Mouse (Mus musculus) embryonic facial prominence, embryonic 10.5 days (tissue): ENCODE measurements at regions not wholly inside any gene's neighbourhood (a gene's known extent, or its start where the extent isn't known, plus 50 kb on each side); places are given as distances from the start of the nearest gene placed in this dataset.
A peak's percentile ranks its signal among the peaks of the same experiment; 100 is the strongest.
"Not testable (repeated sequence)": the region's sequence is repeated elsewhere in the genome, so short reads cannot be mapped to it uniquely, and the experiment has no call there.

Experiments used
- DNase-seq: peaks from one replicate; pipeline ENCODE4 v3.0.0-alpha.2; 2017; ENCODE audit warnings: low spot score
- H3K27ac ChIP-seq: fragments of 300-500 bp; sonication (generic); replicated peaks from 2 replicates; pipeline ENCODE4 v1.5.1; 2016; ENCODE audit warnings: mild to moderate bottlenecking
- H3K27me3 ChIP-seq: fragments of 300-500 bp; sonication (generic); replicated peaks from 2 replicates; pipeline ENCODE4 v1.6.1; 2016; ENCODE audit warnings: low read depth, mild to moderate bottlenecking; ENCODE audit not compliant: poor library complexity, severe bottlenecking
- H3K36me3 ChIP-seq: fragments of 300-500 bp; sonication (generic); replicated peaks from 2 replicates; pipeline ENCODE4 v1.6.1; 2016; ENCODE audit warnings: mild to moderate bottlenecking, moderate library complexity
- H3K4me1 ChIP-seq: fragments of 300-500 bp; sonication (generic); 2 replicates; pipeline ENCODE4 v1.6.1; 2016
- H3K4me3 ChIP-seq: fragments of 300-500 bp; sonication (generic); 2 replicates; pipeline ENCODE4 v1.5.1; 2016; ENCODE audit warnings: mild to moderate bottlenecking, moderate library complexity
- H3K9me3 ChIP-seq: fragments of 300-500 bp; sonication (generic); 2 replicates; pipeline ENCODE4 v1.6.1; 2016; ENCODE audit warnings: mild to moderate bottlenecking
- WGBS: fragments of 180-500 bp; shearing (Covaris S2); methylation state at CpG from one replicate; pipeline ENCODE4 v1.1.7; 2016; 5-methylcytosine and 5-hydroxymethylcytosine counted together

DNA sequence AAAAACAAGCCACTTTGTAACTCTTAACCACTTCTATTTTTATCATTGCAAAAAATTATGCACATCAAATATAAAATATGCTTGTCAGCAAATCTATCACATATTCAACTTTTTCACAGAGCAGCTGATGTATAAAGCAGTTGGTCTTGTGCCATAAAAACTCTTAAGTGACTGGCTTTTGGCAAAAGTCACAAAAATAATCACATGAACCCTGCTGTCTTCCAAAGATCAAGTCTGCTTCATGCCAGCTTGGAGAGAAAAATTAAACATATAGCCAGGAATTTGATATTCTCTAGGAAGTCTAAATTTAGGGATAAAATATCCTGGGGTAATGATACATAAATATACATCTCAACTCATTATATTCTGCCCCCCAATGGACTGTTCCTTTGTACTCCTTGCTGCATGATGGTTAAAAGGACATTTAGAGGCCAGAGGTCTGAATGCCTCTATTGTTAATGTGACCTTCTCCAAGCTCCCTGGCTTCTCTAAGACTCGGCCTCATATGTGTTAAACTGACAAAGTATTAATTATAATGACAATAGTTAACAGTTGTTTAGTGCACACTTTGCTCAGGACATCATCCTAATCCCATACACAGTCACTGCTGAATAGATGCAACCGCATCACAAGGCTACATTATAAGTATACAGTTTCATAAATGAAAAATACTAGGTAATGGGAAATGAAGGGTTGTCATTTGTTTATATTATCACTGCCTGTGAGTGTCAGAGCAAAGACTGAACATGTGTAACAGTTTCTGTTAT lies 422.9 kb upstream of the Hs3st1 start:
- H3K4me1 ChIP-seq = no peaks in the 10 kb centered on the region
- H3K4me3 ChIP-seq = no peak overlapping the region
- H3K36me3 ChIP-seq = no peaks in the 10 kb centered on the region
- DNase-seq = no peak
- no peak overlapping the region for H3K27ac ChIP-seq
- H3K27me3 ChIP-seq = no peaks in the 10 kb centered on the region
- 54% methylated on average over 2 of the region's 2 CpGs for WGBS
- no peaks in the 10 kb centered on the region for H3K9me3 ChIP-seq

DNA sequence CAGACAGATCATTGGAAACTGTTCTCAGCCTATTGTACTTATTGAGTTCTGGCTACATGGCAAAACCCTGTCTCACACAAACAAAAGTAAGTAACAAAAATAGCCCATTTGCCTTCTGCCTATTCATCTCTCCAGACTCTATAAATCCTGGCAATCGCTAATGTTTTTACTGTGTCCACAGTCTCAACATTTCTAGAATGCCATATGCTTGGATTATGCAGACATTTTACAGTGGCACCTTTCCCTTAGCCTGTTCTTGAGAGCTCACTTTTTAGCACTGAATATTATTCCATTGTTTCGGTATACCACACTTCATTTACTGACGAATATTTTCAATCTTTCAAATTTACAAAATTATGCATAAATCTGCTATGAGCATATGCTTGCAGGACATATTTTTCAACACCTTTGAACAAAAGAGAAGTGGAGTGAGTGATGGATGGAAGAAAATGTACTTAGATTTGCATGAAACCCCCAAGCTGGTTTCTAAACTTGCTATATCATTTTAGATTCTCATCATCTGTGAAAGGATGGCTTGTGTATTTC lies 381.5 kb upstream of the Hs3st1 start:
- WGBS = 94% methylated on average over 3 of the region's 3 CpGs
- no peaks in the 10 kb centered on the region for H3K36me3 ChIP-seq
- no peak overlapping the region for H3K27ac ChIP-seq
- H3K9me3 ChIP-seq = no peaks in the 10 kb centered on the region
- H3K4me3 ChIP-seq = no peak overlapping the region
- no peak for DNase-seq
- H3K27me3 ChIP-seq = no peaks in the 10 kb centered on the region
- H3K4me1 ChIP-seq = no peaks in the 10 kb centered on the region

DNA sequence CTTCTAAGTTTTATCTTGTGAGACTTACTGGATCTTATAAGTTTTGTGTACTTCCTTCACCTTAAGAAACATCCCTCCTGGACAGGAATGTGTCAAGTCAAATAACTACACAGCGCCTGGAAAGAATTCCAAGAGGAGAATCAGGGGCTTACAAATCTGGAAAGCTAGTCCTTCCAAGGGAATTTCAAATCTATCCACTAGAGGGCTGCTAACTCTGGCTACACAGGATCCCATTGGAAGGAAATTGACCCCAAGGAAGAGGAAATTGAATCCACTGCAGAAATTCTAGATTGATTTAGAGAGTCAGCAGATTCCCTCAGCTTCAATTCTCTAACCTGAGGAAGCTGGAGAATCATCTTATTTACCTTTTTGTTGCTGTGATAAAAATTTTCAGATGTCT lies 369.1 kb upstream of the Hs3st1 start:
- H3K36me3 ChIP-seq = no peaks in the 10 kb centered on the region
- no peaks in the 10 kb centered on the region for H3K4me1 ChIP-seq
- H3K4me3 ChIP-seq = no peak overlapping the region
- WGBS = 72% methylated on average over 1 of the region's 1 CpGs
- DNase-seq = no peak
- no peak overlapping the region for H3K27ac ChIP-seq
- H3K9me3 ChIP-seq = no peaks in the 10 kb centered on the region
- H3K27me3 ChIP-seq = no peaks in the 10 kb centered on the region

DNA sequence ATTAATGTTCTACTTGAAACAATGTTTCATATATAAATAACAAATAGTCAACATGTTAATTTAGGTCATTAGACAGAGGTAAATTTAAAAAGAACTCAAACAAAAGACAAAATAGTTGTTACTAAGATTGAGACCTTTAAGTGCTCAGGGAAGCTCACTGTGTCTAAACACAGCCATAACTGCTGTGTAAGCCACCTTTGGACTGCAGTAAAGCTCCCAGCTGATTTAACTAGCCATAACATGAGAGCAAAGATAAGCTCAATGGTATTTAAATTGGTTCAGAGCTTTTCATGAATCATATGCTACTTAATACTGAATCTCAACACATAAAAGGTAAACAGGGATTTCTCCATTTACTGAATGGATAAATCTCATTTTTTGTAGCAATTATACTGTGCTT lies 361.6 kb upstream of the Hs3st1 start:
- Histone ChIP-seq H3K4me1 (no peaks in the 10 kb centered on the region), H3K27ac (no peak overlapping the region), H3K27me3 (no peaks in the 10 kb centered on the region), H3K9me3 (no peaks in the 10 kb centered on the region), H3K4me3 (no peak overlapping the region), H3K36me3 (no peaks in the 10 kb centered on the region)
- DNase-seq = no peak

DNA sequence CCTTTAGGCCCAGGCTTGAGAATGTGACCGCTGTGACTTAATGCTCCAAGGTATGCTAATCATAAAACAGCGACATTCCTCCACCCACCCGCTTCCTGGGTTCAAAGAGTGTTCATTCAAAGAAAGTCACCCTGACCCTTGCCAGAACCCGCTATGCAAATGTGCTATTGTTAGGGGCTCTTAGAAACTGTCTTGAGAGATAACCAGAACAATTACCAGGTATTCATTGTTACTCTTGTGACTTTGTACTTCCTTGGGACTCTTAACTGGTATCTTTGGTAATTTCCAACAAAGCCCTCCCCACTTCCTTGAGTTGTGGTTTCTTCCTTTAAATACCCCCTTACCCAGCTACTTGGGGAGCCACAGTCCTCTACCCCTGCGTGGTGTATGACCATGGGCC lies 334.3 kb upstream of the Hs3st1 start:
- H3K27ac ChIP-seq, DNase-seq, H3K36me3 ChIP-seq, H3K4me1 ChIP-seq, H3K9me3 ChIP-seq, H3K27me3 ChIP-seq, H3K4me3 ChIP-seq: not testable (repeated sequence)
- 90% methylated on average over 5 of the region's 5 CpGs for WGBS

DNA sequence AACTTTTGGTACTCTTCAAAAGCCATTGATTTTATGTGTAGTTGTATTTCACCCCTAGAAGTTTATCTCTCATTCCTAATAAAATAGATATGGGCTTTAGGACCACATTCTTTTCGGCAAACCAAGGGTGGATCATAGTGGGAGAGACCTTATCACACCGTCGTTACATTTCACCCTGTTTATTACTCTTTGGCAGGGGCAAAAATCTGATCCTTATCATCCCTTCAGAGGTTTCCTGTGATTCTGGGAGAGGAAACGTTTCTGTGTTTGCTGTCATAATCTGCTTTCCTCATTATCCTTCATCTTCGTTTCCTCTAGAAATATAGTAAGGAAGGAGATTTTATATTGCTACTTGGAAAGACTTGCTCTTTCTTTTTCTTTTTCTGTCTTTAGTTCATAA lies 290.0 kb upstream of the Hs3st1 start:
- H3K36me3 ChIP-seq = no peaks in the 10 kb centered on the region
- H3K9me3 ChIP-seq = no peaks in the 10 kb centered on the region
- H3K27me3 ChIP-seq = no peaks in the 10 kb centered on the region
- no peak overlapping the region for H3K27ac ChIP-seq
- H3K4me3 ChIP-seq = no peak overlapping the region
- H3K4me1 ChIP-seq = no peaks in the 10 kb centered on the region
- no peak for DNase-seq
- WGBS = 73% methylated on average over 5 of the region's 5 CpGs

DNA sequence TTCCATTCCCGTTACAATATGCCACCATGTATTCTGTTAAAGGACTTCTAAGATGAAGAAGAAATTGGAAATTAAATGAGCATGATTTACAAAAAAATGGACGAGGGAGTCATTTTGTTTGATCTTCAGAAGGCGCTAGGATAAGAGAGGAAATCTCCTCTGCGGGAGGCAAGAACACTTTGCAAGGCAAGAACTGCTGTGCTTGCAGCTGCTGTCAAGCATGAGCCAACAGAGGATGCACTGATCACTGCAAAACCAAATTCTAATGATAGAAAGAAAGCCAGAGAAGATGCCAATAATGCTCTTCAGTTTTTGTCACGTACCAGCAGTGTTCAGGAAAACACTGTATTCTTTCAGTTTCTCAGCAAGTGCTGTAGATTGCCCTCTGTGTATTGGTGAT lies 279.2 kb upstream of the Hs3st1 start:
- 80% methylated on average over 5 of the region's 5 CpGs for WGBS
- Histone ChIP-seq H3K36me3 (no peaks in the 10 kb centered on the region), H3K9me3 (no peaks in the 10 kb centered on the region), H3K4me3 (no peak overlapping the region), H3K4me1 (no peaks in the 10 kb centered on the region), H3K27me3 (no peaks in the 10 kb centered on the region), H3K27ac (no peak overlapping the region)
- no peak for DNase-seq

DNA sequence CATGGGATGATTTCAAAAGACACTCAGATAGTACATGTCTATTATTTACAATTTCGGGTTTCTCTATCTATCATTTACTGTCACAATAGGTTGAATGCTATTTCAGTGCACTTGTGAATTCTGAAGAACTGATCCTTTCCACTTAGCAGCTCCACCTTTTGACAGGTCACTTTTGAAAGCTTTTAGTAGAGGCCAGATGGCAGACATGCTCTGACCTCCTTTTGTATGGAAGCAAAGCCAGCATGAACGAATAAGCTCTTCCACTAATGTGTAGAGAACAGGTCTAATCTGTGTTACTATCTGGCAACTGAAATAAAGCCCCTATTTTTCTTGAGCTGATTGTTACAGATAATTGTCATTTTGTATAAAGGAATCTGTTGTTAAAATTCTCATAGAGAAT lies 278.4 kb upstream of the Hs3st1 start:
- no peaks in the 10 kb centered on the region for H3K9me3 ChIP-seq
- WGBS = 83% methylated on average over 2 of the region's 2 CpGs
- no peaks in the 10 kb centered on the region for H3K36me3 ChIP-seq
- H3K27me3 ChIP-seq = no peaks in the 10 kb centered on the region
- H3K27ac ChIP-seq = no peak overlapping the region
- no peaks in the 10 kb centered on the region for H3K4me1 ChIP-seq
- H3K4me3 ChIP-seq = no peak overlapping the region
- no peak for DNase-seq

DNA sequence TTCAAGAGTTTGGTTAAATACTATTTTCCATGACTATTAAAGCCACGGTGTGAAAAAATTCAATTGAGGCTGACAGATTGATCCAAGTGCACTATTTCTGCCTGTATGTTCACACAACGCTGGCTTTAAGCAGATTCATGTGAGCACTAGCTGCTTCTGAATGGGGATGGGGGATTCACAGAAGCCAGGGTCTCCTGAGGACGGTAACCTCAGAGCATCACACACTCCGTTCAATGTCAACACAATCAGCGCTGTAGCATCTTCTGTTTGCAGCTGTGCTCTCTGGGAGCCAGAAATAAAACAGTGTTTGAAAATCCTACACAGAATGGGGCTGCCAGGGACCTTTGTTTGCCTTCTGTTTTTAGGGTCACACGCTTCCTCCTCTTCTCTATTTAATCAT lies 275.0 kb upstream of the Hs3st1 start:
- Histone ChIP-seq H3K36me3 (no peaks in the 10 kb centered on the region), H3K27me3 (no peaks in the 10 kb centered on the region), H3K27ac (no peak overlapping the region), H3K9me3 (no peaks in the 10 kb centered on the region), H3K4me3 (no peak overlapping the region), H3K4me1 (no peaks in the 10 kb centered on the region)
- WGBS = 88% methylated on average over 6 of the region's 6 CpGs
- DNase-seq = no peak

DNA sequence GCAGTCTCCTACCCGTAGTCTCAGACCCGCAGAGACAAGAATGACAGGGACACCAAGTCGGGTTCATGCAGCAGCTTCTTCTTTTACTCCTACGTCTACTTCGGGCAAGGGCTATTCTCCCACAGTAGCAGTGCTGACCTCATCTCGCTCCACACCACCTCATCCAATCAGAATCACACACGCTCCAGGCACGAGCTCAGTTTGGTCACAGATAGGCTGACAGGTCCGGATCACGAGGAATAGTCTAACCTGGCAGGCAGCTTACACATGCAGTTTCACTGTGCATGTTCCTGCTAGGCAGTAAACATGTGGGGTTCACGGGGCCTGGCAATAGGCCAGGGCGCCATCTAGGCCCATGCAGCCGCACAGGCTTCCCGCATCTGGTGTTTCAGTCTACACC lies 260.7 kb upstream of the Hs3st1 start:
- no peaks in the 10 kb centered on the region for H3K27me3 ChIP-seq
- no peak overlapping the region for H3K27ac ChIP-seq
- H3K36me3 ChIP-seq = no peaks in the 10 kb centered on the region
- no peaks in the 10 kb centered on the region for H3K4me1 ChIP-seq
- H3K4me3 ChIP-seq = no peak overlapping the region
- H3K9me3 ChIP-seq = no peaks in the 10 kb centered on the region
- 90% methylated on average over 14 of the region's 14 CpGs for WGBS
- DNase-seq = no peak

DNA sequence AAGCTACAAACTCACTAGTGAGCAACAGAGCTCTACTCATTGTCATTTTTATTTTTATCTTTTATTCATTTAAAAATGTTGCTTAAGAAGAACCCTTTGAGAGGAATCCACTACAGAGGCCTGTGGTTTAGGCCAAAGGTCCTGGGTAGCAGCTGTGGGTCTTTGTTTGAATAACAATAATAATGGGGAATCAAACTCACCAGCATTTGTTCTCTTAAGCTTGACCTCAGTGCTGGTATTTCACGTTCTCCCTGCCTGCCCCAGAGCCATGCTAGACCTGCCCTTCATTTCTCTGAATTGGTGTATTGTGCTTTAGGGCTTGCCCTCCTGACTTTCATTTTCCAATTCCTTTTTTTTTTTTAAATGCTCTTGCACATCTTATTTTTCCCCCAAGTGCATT lies 232.8 kb upstream of the Hs3st1 start:
- no peak for DNase-seq
- Histone ChIP-seq H3K36me3 (no peaks in the 10 kb centered on the region), H3K27me3 (no peaks in the 10 kb centered on the region), H3K9me3 (no peaks in the 10 kb centered on the region), H3K4me1 (no peaks in the 10 kb centered on the region), H3K4me3 (no peak overlapping the region), H3K27ac (no peak overlapping the region)
- 11% methylated on average over 1 of the region's 1 CpGs for WGBS

DNA sequence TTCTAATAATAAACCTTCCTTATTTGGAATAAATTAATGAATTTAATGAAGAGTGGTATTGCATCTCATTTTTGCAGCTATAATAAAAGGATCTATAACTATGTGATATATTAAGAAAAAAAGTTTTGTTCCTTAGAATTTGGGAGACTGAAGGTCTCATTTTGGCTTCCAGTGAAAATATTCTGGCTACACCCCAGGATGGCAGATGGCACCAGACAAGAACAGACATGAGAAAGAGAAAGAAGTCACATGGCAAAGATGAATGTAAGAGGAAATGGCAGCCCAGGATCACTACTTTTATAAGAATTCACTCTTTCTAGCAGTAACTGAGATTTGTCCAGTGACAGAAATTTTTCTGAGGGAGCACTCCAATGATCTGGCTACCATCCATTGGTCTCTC lies 209.1 kb upstream of the Hs3st1 start:
- Histone ChIP-seq H3K9me3 (no peaks in the 10 kb centered on the region), H3K27ac (no peak overlapping the region), H3K27me3 (no peaks in the 10 kb centered on the region), H3K4me3 (no peak overlapping the region), H3K4me1 (no peaks in the 10 kb centered on the region), H3K36me3 (no peaks in the 10 kb centered on the region)
- no peak for DNase-seq

DNA sequence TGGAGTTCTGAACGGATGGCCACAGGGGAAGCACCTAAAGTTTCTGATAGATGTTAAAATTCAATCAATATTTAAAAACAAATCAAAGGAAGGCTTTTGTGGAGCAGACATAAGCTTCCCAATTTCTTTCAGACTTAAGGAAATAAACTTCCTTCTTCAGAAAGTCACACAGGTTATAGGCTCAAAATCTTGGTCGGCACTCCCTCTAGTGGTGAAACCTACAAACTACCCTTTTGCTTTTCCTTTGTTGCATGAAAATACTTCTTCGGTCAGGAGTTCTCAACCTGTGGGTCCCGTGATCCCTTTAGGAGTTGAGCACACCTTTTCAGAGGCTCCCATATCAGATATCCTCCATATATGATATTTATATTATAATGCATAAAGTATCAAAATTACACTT lies 205.7 kb upstream of the Hs3st1 start:
- Histone ChIP-seq H3K27me3 (no peaks in the 10 kb centered on the region), H3K9me3 (no peaks in the 10 kb centered on the region), H3K36me3 (no peaks in the 10 kb centered on the region), H3K27ac (no peak overlapping the region), H3K4me3 (no peak overlapping the region), H3K4me1 (no peaks in the 10 kb centered on the region)
- 36% methylated on average over 4 of the region's 4 CpGs for WGBS
- DNase-seq = peak; percentile 44
